Mouse (Mus musculus) retina, postnatal 7 days (tissue): Measurements from ENCODE around the gene Ptprq.

Experiments used
- DNase-seq: peaks from one replicate; pipeline ENCODE4 v3.0.0-alpha.2; 2012; ENCODE audit warnings: low read depth, low spot score

Ptprq gene

DNA sequence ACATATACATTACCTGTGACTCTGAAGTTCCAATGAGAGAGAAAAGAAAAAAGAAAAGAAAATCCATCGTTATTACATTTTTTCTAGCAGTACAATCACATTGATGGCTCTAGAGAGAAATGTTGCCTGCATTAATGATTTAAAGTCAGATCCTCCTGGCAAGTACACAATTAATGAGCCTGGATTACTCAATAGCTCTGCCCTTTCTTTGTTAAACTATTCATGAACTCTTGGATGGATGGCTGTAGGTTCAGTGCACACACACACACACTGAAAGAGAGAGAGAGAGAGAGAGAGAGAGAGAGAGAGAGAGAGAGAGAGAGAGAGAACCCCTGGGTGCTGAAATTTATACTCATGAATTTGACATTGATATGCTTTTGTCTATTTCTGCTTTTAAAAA, at the start of gene Ptprq:
Ptprq (minus strand) TSS at position 246 of the 400 bp plus-strand sequence.
- no peak for DNase-seq

DNA sequence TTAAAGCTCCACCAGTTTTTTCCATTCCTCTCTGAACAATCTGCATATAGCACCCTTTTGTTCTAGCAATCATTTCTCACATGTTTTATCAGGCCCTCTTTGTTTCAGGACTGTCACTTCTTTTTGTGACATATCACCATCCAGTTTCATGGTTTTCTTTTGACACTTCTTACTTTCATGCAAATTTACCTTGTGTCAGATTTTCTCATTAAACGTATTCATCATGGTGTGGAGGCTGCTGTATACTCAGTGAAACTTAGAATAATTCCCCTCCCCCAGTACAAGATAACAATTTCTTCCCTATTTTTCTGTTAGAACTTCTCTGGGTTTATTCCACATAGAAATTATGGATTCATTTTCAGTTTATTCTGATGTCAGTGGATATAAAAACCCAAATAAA, 39.8 kb upstream of the Ptprq start:
- DNase-seq: no peak

DNA sequence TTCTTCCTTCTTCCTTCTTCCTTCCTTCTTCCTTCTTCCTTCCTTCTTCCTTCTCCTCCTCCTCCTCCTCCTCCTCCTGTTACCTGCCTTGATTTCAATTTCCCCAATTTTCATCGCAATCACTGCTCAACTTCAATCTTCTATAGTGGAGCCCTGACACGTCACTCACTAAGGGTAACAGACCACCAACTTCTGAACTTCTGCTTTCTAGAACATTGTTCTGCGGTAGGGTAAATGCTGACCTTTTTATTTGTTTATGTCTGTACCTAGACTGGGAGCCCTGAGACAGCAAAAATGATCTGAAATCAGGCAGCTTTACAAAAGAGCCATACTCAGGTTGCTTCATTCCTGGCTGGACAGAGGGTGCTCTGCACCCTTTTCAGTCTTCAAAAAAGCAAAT, 33.6 kb upstream of the Ptprq start:
- DNase-seq: no peak

DNA sequence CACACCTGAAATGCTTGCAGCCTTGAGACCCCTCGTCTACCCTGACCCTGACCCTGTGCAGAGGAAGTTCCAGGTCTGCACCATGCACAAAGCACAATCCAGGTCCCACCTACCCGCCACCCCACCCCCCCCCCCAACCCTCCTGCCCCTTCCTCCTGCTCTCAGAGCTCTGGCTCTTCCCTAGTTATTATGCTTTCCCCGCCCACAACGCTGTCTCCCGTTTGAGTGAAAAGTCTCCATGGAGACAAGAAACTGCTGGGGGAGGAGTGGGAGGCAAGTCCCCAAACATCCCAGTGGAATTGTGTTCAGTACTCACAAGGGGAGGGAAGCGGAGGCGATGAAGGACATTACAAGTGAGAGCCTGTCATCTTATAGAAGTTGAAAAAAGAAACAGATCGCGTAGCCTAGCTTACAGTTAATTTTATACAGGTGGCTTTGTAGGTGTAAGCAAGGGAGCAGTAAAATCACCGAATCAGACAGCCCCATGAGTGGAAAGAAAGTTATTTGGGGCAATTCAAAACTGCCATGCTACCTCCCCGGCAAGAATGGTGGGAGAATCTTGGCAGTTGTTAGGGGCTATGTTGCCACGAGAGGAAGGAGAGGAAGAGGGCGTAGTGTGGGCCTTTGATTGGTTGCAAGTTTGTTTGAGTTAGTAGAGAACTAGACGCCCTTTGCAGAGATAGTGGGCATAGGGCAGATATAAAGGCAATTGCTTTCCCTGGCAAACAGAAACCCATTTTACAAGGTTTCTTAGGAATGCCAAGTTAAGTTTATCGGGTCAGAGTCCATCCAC, 32.7 kb upstream of the Ptprq start:
- no peak for DNase-seq

DNA sequence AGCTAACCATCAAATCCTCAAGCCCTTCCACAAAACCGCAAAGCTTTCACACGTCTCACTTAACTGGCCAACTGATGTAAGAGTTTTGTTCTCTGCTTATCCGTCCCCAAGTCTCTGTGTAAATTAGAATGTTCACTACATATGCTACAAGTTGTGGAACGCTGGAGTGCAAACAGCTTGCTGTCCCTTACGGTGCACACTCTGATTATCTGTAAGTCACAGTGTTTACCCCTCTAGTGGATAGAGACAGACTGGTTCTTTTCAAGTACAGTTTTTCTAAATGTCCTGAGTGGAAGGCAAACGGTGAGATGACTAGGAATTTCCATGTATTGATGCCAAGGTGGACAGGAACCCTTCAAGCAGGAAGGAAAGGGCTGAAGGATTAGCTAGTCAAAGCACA, 32.1 kb upstream of the Ptprq start:
- no peak for DNase-seq

DNA sequence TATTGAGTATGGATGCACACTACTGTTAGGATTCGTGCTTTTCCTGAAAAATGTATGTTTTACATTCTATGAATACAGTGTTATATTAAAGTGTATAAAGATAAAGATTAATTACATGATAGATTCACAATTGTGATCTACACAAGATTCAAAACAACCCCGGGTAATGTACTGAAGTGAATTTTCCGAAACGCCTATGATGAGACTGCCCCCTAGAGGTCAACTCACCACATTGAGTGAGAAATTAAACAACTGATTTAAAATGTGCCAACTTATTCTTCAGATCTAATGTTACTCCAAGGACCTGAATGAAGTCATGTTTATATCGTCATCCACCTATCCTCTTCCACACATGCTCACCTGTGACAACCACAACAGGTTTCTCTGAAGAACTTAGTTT, 27.7 kb upstream of the Ptprq start:
- no peak for DNase-seq

DNA sequence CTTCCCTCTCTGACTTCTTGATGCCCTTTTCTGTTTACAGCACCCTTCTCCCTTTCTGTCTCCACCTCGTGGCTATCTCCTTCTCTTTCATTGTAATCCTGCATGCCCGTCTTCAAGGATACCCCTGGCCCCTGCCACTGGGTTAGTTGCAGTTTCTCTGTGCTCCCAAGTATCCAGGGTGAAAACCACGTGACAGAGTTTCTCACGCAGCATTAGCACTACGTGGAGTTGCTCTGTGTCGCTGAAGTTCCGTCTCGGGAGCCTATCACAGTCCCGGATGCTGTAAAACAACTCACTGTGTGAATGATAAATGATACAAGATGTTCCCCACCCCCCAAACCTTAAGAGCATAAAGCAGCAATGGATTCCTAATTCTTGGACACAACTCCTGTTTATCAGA, 26.9 kb upstream of the Ptprq start:
- no peak for DNase-seq

DNA sequence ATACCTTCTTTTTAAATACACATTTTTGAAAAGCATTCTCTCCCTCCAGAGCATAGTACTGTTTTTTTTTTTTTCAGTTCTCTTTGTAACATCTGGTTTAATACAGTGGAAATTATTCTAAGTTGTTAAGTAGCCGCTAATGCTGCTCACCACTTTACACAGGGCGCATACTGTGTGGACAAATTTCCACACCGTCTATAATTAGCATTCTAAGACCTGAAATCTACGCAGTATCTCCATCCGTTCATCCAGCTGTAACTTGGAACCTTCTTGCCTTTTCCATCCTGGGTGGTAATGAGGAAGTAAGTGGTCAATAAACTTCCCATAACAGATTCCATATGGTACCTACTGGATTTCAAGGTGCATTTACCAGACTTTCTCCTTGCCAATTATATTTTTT, 20.0 kb upstream of the Ptprq start:
- no peak for DNase-seq

DNA sequence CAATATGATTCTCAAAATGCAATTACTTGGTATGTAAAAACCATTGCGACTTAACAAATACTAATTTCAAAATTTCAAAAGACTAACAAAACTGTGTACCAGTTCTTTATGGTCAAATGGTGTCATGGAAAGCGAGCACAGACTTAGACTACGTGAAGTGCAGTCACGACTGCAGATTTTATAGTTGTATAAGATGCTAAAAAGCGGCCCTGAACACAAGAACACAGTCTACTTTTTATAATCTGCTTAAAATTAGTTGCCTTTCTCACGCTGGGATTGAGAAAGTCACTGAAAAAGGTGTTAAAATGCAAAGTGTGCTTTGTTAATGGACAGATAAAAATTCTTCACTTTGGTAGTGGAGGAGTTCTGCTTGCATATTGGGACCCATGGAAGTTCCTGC, 17.9 kb upstream of the Ptprq start:
- DNase-seq: no peak

DNA sequence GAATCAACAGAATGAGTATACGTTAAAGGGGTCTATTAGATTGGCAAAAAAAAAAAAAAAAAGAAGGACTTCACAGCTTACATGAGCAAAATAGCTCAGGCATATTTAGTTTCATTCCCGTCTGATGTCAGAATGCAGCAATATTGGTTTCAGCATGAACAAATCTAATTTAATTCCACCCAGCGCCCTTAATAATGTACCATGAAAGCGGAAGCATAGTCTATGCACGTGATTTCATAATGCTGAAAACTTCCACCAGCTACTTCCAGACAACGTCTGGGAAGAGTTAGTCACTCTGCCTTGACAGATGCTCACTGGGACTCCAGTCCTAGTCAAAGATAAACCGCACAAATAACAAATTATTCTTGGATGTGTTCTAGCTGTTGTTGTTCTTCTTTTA, 15.6 kb upstream of the Ptprq start:
- DNase-seq: no peak

DNA sequence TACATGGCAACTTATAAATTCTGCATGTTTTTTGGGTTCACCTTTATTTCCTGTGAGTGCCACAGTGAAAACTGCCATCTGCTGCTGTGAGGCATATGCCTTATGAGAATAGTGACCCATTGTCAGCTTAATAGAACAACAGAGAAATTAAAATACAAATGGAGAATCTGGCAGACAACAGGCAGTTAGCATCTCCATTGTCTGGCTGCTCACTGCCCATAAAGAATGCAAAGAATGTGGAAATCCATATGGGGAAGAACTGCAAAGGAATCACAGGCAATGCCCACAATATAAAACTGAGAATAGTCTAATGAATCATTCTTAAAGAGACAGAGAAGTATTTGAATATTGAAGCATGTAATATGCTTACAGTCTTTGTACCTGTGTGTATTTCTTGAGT, 14.5 kb upstream of the Ptprq start:
- no peak for DNase-seq

DNA sequence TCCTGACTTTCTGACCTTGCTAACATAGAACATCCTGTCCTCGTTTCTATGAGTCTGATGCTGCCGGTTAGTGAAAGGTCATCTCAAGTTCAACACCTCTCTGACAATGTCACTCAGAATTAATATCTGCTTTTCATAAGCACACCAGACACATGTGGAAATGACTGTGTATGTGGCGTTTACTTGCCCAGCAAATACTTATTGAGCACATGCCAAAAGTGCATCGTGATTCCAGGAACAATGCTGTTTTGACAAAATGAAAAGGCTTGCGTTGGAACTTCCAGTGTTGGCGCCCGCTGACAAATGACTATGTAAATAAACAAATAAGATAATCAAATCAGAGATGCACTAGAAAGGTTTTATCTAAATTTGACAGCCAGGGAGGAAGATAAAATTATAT, 5.8 kb upstream of the Ptprq start:
- DNase-seq: no peak

DNA sequence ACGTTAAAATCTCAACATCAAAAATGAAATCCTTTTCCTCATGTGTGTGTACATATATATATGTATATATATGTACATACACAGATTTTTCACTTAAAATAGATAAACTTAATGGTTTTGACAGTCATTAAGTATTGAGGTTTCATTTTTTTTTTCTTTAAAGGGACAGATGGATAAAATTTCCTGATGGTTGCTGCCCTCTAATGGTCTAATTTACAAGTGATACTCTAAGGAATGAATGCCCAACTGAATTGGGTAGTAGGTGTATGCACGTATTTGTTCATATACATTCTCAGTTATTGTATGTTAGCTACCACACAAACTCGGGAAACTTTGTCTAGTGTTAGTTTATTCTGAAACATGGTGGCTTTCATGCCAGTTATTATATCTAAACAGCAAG, 15.4 kb downstream of the Ptprq start:
- no peak for DNase-seq

DNA sequence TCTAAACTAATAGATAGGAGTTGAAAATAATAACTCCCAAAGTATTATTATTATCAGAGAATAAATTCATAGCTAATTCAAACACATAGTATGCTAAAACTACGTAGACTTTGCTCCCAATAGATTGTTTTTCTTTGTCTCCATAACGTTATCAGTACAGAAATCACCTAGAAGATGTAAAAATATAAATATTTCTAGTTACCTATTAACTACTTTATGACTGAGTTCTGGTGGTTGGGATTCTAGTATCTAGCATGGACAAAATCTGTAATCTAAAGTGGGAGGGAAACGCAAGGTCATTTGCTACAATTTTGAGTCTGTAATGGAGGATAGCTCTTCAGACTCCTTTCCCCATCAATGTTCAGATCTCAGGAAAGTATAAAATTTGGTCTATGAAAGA, 18.9 kb downstream of the Ptprq start:
- no peak for DNase-seq

DNA sequence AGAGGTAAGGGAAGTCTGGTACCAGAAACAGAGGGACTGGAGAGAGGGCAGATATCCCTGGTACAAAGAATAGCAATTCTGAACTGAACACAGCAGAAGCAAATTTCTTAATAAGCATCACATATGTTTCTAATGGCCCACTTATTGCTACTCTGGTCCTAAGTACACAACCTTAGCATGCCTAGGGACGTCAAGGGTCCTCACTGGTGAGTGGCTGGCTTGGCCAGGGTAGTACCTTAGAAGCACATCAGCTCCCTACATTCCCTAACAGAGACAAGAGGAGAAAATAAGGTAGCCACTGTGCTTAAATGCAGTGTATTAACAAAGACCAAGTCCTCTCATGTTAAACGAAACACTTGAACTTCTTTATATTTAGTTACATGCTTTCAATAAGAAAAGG, 21.1 kb downstream of the Ptprq start:
- no peak for DNase-seq

DNA sequence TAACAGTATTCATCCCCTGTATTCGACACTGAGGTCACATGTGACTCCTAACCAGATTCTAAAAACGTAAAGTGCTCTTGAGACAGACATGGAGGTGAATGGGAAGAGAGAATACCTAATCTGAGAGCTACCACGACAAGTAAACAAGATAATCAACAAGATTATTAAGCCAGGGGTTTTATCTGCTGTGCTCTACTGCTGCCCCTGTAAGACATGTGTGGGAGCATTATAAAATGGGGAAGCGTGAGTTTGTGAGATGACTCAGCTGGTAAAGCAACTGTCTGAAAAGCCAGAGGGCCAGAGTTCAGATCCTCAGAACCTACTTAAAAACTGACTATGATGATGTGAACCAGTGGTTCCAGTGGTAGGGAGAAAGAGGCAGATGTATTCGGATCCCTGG, 22.7 kb downstream of the Ptprq start:
- no peak for DNase-seq

DNA sequence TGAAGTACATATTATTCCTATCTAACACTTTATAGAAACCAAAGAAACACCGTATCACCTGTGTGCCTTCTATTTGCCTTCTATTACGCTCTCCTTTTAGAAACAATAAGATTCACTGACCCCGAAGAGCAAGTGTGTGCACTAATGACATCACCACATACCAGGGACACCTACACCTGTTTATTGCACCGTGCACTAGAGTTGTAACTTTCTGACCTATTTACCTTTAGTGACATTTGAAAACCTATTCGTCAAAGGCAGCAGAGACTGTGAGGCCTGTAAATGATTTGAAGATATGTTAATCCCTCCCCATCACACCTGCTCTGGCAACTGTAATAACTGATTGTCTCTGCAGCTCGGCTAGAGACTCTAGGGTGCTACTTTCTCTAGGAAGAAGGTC, 32.5 kb downstream of the Ptprq start:
- DNase-seq: no peak

DNA sequence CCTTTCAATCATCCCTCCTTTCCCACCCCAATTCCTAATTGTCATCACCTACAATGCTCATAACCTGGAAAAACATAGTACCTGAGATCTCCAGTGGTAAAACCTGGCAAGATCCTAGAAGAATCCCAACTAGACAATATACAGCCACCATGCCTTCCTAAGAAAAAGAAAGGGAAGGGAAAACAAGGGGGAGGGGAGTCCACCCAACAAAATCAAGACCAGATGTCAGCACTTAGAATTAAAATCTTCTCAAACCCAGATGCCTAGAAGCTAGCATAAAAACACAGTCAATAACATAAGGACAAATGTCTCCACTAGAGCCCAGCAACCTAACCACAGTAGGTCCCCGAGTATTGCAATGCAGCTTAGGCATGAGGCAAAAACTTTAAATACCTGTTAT, 43.9 kb downstream of the Ptprq start:
- DNase-seq: no peak

DNA sequence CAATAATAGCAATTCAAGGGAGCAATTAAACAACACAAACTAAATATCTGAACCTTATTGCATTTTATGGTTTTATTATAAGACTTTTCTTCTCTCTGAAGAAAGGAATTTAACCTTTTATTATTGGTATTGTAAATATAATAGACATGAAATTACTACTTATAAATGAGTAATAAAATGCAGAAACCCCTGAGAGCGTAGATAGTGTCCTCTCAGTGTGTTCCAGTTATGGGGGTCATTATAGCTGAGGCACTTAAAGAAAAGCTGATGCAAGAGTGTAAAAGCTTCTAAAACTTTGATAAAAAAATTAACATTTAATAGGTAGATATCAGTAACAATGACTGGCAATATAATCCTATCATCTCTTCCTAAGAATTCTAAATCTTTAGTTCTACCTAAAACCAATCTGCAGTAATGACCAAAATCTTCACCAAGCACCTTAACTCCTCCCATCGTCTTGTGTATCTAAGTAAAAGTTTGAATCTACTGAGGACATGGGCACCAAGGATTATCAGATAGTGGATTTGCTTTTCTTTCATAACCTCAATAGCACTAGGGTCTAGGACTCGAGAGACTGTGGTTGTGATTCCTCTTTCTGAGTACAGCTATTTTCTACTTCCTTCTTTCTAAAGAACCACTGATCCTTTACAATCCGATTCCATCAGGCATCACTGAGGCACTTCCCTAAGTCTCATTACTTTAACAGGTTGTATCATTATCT, 51.3 kb downstream of the Ptprq start:
- no peak for DNase-seq

DNA sequence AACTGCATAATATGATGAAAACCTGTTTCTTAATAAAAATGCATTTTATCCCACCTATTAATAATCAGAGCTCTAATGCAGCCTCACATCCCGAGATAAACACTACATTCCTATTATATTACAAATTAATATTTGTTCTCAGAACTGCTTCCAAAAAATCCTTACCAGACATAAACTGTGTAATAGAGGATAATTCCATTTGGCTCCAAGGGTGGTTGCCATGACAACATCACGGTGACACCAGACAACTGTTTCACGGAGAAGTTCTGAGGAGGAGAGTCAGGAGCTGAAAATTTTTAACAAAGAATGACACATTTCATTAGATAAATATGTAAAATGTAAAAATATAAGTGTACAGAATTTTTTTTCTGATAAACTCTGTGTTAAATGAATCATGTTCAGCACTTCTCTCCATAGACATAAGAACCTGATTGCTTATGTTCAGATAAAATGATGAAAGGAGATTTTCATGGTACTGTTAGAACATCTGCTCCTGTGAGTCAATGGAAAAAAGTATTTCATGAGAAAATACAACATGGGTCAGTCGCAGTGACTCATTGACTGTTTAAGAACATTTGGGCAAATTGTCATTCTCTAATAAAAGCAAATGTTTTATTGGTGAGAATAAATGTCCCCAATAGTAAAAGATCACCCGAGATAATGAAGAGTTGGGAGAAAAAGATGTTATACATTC, 57.3 kb downstream of the Ptprq start:
- no peak for DNase-seq

DNA sequence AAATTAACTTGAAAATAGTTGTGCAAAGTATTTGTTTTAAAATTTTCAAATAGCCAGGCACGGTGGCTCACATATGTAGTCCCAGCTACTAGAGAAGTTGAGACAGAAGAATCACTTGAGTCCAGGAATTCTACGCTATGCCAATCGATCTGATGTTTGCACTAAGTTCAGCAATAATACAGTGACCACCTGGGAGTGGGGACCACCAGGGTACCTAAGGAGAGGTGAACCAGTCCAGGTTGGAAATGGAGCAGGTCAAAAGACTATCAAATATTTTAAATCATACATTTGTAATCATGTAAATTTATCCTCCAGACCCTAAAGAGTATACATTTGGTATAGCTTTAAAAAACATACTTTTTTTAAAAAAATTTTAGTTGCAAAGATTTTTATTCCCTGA, 57.9 kb downstream of the Ptprq start:
- DNase-seq: no peak

DNA sequence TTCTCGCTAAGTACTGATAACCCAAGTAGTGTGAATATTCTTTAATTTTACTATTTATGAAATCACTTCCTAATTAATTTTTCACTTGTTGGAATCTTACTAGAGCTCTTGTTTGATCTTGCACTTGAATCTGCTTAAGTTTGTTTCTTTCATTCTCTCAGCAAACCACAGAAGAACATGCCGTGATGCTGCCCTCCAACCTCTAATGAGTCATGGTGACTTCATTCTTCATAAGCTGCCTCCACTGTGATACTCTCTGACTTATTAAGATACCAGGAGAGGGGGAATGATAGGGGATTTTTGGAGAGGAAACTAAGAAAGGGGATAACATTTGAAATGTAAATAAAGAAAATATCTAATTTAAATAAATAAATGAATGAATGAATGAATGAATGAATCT, 60.7 kb downstream of the Ptprq start:
- no peak for DNase-seq

DNA sequence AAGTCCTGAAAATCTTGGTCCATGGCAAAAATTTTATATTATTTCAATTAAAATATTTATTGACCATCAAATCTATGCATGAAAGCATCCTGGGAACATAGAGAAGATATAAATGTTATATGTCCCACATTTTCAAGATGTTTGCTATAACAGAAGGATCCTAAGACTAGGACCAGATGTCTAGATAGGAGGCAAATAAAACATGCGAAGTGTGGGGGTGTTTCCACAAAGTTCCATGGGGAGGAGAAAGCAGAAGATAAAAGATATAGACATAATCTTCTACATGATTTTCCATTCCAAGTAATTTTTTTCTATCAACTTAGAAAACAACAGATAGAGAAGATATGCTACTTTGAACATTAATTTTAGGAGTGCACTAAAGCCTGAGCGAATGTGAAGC, 70.2 kb downstream of the Ptprq start:
- no peak for DNase-seq
